Mouse (Mus musculus): ENCODE results near the gene Mapk14.

Gene Mapk14

DNA sequence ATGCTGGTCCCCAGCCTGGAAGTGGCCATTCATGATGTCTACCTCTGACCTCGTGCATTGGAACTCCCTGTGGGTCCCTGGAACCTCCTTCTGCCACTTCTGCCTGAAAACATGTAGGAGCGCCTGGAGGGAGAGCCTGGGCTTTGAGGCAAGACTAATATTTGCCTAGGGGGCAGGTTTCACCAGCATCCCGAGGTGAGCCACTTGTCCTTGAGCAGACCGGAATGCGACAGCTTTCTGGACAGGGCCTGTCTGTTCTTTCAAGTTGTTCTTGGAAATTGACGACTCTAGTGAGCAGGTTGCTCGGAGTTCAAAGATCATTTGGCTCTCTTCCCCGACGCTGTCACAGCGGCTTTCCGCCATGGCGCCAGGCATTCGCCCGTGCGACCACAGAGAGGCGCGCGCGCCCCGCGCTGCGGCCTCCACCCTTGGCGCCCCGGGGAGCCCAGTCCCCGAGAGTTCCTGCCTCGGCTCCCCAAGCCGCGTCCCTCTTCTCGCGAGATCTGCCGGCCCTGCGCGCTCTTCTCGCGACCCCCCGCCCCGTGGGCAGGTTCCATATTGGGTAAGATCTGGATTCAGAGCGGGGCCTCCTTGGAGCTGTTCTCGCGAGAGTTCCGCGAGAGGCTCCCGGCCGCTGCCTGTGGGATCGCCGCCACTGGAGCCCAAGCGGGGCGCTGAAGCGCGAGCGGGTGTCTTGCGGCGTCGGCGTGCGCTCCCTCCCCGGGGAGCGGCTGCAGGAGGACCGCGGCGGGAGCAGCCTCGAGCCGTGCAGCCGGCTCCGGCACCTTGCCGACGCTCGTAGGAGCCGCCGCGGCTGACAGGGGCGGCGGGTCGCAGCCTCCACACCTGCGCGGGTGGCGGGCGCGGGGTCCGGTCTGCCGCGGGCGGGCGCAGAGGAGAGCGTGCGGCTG lies at the start of gene Mapk14:
TSS of gene Mapk14 (plus strand) at position 554 of the 911 bp plus-strand sequence.
- DNase-seq: peak; percentile 100

GRCm38 (mm10) chr17:28643697-28644096 lies 47.4 kb upstream of the Mapk14 start:
- no peak for DNase-seq

GRCm38 (mm10) chr17:28644112-28644511 lies 47.0 kb upstream of the Mapk14 start:
- DNase-seq: no peak

DNA sequence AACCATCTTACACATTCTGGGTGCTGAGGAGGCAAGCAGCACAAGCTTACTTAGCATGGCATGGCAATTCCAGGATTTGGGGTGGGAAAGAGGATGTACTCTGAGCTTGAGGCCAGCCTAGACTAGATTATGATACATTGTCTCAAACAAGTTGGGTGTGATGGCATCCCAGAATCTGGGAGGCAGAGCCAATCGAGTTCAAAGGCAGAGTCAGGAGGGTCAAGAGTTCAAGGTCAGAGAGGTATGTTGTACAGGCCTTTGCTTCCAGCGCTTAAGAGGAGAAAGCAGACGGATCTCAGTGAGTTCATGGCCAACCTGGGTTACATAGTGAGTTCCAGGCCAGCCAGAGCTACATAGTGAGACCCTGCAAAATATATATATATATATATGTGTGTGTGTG lies 44.9 kb upstream of the Mapk14 start:
- no peak for DNase-seq

GRCm38 (mm10) chr17:28648607-28649370 lies 42.3 kb upstream of the Mapk14 start:
- peak; percentile 41 for DNase-seq

DNA sequence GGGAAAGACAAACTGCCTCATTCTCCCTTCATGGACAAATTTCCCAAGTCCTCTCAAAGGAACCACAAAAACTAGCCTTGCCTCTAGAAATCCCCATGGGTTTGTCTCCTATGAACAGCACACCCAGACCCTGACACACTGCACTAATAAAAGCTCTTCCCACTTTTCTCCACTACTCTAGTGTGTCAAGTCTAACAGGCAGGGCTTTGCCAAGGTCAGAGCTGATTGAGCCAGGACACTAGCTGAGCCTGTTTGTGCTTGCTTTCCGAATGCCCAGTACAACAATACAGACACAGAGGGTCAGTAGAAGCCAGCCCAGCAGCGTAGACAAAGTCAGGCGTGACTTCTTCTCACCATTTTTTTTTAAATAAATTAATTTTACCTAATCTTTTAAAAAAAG lies 40.9 kb upstream of the Mapk14 start:
- DNase-seq: no peak

GRCm38 (mm10) chr17:28657936-28658335 lies 33.2 kb upstream of the Mapk14 start:
- peak; percentile 84 for DNase-seq

GRCm38 (mm10) chr17:28659564-28659963 lies 31.6 kb upstream of the Mapk14 start:
- DNase-seq: no peak

- DNase-seq: no peak
Measured at GRCm38 (mm10) chr17:28682311-28683084, 8.6 kb upstream of the Mapk14 start.

GRCm38 (mm10) chr17:28683601-28684000 lies 7.5 kb upstream of the Mapk14 start:
- no peak for DNase-seq

DNA sequence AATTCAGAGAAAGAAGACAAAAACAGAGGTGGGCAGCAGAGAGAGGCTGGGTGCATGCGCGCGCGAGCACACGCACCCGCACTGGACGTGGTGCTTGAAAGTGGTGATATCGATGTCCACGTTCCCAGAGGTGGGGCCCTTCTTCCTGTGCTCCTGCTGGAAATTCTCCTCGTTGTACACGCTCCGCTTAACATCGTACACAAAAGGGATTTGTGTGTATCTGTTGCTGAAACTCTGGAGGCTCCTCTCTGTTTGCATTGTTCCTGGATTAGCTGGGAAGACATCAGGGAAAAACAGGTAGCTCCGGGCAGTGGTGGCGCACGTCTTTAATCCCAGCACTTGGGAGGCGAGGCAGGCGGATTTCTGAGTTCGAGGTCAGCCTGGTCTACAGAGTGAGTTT lies 6.5 kb upstream of the Mapk14 start:
- DNase-seq: peak; percentile 77

GRCm38 (mm10) chr17:28687354-28687753 lies 3.8 kb upstream of the Mapk14 start:
- no peak for DNase-seq

DNA sequence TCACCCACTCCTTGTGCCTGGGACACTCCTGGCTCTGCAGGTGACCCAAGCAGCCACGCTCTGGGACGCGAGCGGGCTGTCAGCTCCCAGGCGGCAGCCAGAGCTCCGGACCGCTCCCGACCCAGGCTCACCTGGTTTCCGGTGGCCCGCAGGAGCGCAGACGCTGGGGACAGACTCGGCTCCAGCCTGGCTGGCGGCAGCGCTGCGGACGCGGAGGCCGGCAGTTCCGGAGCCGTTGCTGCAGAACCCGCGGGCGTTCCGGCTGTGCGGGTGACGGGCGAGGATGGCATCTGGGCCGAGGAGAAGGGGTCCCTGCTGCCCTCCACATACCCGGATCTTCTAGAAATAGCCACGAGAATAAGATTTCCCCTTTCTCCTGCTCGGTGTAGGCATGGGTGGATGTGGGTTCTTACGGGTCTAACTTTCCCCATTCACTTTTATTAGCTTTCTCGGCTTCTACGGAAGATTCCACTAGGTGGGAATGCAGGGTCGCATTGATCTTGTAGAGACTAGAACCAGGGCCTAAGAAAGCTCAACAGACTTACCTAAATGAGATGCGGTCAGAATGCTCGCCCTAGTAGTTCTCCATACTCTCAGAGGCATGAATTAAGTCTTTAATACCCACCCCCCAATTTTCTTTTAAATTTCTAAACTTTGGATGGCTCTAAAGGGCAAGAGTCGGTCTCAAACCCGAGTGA lies 1.4 kb upstream of the Mapk14 start, which contains the start of gene Slc26a8:
TSS of gene Slc26a8 (minus strand) at position 648 of the 698 bp plus-strand sequence.
- DNase-seq: peak; percentile 31

DNA sequence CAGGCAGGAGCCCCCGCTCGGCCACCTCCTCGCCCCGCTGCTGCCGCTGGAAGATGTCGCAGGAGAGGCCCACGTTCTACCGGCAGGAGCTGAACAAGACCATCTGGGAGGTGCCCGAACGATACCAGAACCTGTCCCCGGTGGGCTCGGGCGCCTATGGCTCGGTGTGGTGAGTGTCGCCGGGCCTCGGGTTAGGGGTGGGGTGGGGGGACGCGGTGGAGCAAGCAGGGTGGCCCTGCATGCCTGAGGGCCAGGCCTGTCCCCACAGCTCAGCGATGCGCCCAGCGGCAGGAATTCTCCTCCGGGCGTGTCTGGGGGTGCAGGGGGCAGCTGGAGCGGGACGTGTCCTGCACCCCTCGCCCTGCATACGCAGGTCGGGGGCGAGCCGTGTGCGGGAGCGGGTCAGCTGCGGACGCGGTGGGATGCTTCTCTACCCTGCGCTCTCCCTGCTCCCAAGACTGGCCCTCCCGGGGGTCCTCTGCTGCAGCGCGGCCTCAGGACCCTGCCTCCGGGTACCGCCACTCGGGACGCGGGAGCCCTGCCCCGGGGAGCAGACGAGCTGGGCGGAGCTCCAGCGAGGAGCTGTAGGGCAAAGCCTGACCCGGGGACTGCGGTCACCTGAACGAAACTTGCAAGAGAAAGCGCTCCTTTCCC lies 685 bp downstream of the Mapk14 start:
- peak; percentile 67 for DNase-seq

DNA sequence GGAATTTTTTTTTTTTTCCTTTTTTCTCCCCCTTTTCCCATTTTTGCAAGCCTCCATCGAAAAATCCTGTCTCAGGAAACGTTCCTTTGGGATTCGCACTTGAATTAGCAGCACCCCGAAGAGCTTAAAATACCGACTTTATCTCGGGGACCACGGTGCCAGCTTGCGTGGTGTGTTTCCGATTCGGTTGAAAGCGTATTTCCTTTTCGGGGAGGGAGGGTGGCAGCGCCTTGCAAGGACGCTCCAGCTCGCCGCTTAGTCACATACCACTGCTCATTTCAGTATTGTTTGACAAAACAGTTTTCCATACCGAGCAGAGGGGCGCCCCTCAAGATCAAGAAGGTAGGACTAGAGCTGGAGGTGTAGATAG lies 1.2 kb downstream of the Mapk14 start:
- peak; percentile 42 for DNase-seq

GRCm38 (mm10) chr17:28693086-28693485 lies 2.0 kb downstream of the Mapk14 start:
- DNase-seq: no peak

DNA sequence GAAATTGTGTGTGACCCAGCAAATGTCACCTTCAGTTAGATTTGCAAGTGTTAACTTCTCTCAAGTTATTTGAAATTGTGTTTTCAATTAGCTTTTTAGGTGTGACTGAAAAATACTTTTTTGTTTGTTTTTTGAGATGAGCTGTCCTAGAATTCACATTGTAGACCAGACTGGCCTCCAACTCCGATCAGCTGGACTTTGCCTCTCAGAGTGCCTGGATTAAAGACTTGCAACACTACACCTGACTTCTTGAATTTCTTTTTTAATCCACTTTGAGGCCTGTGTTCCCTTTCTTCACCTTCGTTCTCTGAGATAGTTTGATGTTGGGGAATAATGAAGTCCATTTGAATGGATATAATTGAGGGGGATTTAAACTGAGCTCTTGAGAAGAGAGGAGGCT lies 2.9 kb downstream of the Mapk14 start:
- DNase-seq: no peak

- no peak for DNase-seq
Measured at GRCm38 (mm10) chr17:28694832-28695231, 3.7 kb downstream of the Mapk14 start.

GRCm38 (mm10) chr17:28696641-28697040 lies 5.5 kb downstream of the Mapk14 start:
- no peak for DNase-seq

DNA sequence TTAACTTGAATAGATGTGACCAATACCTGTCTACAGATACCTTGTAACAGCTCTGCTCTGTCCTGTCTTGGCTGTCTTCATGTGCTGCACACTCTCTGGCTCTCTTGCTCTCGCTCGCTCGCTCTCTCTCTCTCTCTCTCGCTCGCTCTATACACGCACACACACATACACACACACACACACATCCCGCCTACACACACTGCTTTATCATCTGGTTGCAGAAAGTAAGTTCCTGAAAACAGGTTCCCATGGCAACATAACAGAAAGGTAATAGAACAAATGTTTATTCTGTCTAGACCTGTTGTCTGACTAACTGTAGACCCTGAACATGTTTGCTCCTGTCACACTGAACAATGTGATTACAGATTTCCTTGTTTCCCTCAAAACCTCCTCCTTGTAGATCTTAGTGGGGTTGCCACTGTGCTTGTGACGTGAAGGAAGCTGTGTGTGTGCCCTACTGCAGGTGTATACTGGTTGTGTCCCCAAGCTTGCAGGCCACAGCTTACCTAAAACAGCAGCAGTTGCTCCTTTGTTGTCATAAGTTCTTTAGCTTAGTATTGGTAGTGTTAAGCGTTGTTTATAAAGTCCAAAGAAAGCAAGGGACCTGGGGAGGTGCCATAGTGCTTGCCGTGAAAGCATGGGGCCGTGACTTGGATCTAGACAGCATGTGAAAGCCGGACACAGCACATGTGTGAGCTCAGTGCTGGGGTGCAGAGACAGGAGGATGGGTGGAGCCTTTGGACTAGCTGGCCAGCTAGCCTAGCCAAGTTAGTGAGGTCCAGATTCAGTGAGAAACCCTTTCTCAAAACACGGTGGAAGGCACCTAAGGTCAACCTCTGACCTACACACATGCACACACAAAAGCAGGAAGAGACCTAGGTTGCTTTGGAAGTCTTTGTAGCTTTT lies 6.4 kb downstream of the Mapk14 start:
- peak; percentile 23 for DNase-seq

DNA sequence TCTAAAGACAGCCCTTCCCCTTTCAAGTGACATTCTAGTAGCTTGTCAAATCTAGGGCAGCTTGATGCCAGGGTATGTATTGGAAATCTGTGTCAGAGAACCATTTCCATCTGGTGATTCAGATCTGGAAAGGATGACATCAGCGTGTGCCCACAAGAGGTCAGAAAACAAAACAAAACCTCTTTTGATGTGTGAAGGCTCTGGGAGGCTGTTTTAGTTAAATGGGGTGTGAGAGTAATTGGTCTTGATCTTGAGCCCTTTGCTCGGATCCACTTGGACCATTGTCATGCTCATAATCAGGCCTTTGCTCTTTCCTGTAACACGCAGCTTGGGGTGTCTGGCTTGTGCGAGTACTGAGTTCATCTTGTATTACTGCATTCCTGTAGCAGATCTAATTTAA lies 7.1 kb downstream of the Mapk14 start:
- peak; percentile 87 for DNase-seq

All from retina, postnatal 1 day (tissue).